Mouse (Mus musculus) ES-E14 (cell line): ENCODE measurements at regions not wholly inside any gene's neighbourhood (a gene's known extent, or its start where the extent isn't known, plus 50 kb on each side); places are given as distances from the start of the nearest gene placed in this dataset.

Source experiments
- CHD2 ChIP-seq: IDR thresholded peaks from 2 replicates; pipeline ENCODE4 v1.6.1; 2014; ENCODE audit warnings: mild to moderate bottlenecking, low read depth, low read length, inconsistent platforms
- HCFC1 ChIP-seq: IDR thresholded peaks from 2 replicates; pipeline ENCODE4 v1.6.1; 2012; ENCODE audit warnings: low read length, inconsistent platforms, borderline replicate concordance; ENCODE audit not compliant: insufficient read depth
- ZC3H11A ChIP-seq: IDR thresholded peaks from 2 replicates; pipeline ENCODE4 v1.6.1; 2012; ENCODE audit warnings: low read depth, mild to moderate bottlenecking, inconsistent platforms, low read length, borderline replicate concordance
- ZNF384 ChIP-seq: IDR thresholded peaks from 2 replicates; pipeline ENCODE4 v1.6.1; 2012; ENCODE audit warnings: low read depth, low read length, inconsistent platforms

- TF ChIP-seq HCFC1 (no peak), ZNF384 (no peak), CHD2 (no peak), ZC3H11A (no peak)
Observed at GRCm38 (mm10) chr11:23141100-23141837, 114.6 kb upstream of the Xpo1 start.
